Mouse (Mus musculus): ENCODE results near the gene Tex45.

GRCm38 (mm10) chr8:3436492-3436891, 34.2 kb upstream of the Tex45 start:
- TF ChIP-seq CTCF (conservative IDR thresholded peaks at IDR 0.05; ENCODE audit: low read length) (no peak), POU5F1 (IDR thresholded peaks at IDR 0.05; ENCODE audit: borderline replicate concordance, low read length) (no peak), NANOG (IDR thresholded peaks at IDR 0.05; ENCODE audit: borderline replicate concordance, low read length) (no peak)

Measured in E14TG2a.4 (cell line).